ENCODE assay signal across 8 mouse cellular contexts in the genomic region with DNA sequence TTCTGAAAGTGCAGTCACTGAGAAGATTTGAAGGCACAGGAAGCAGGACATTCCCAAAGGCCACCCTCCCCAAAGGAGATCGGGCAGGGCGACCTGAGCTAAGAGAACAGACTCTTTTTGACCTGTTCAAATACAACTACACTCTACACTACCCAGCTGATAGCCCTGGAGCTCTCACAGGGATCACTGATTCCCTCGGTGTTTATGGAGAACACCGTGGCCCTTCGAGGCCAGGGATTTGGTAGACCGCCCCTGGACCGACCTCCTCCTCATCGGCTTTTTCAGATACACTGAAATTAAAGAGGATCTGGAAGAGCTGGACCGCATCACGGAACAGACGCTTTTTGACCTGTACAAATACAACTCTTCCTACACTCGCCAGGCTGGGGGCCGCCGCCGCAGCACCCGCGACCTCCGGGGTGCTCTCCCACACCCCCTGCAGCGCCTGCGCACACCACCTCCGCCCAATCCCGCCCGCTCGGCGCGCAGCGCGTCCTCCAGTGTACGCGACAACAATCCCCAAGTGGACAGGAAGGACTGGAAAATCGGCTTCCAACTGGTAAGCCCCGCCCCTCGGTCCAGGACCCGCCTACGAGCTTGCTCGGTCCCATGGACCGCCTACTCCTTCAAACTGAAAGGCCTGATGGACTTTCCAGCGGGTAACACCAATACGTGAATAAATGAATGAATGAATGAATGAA. TPM values are rescaled to one million over a fixed set of nuclear protein-coding genes. Genes with fewer than 3 reads are reported as not detected.
DNase-seq lines count a peak whose midpoint lies in the region; ATAC-seq lines count a peak whose summit lies in the region.

No protein-coding gene starts in this region.

- no peaks in the 10 kb centered on the region; the same call in 1 of the 2 replicates for H3K4me1 ChIP-seq in hindbrain, embryonic 14.5 days (replicated peaks; ENCODE audit: control insufficient read depth, insufficient read depth, low read length)

- H3K9me3 ChIP-seq in hindbrain, embryonic 14.5 days (ENCODE audit: control insufficient read depth, low read length) = no peaks in the 10 kb centered on the region

- peak; percentile 87 for DNase-seq in adipocyte (ENCODE audit: low spot score)
- DNase-seq in cerebellum, postnatal 25 days = peak; percentile 51 to 72
- DNase-seq in gastrocnemius, adult 18-20 months (ENCODE audit: low spot score) = peak; percentile 92
- peak; percentile 72 for DNase-seq in hindbrain, embryonic 14.5 days (ENCODE audit: low spot score)
- peak; percentile 62 to 66 for DNase-seq in left cerebral cortex, adult 18-20 months (ENCODE audit: low spot score in 2 of 2)
- DNase-seq in lung, postnatal 25 days (ENCODE audit: low spot score) = peak; percentile 95
- DNase-seq in retina, embryonic 14.5 days (ENCODE audit: low spot score) = peak; percentile 85
- peak; percentile 92 for DNase-seq in urinary bladder, postnatal 25 days (ENCODE audit: low spot score)

- H3K4me3 ChIP-seq in hindbrain, embryonic 14.5 days (replicated peaks; ENCODE audit: low read length) = peak overlapping the region; percentile 42

- ATAC-seq in hindbrain, embryonic 14.5 days (ENCODE audit: low FRiP score) = peak; percentile 89

- no peaks in the 10 kb centered on the region for H3K36me3 ChIP-seq in hindbrain, embryonic 14.5 days (replicated peaks; ENCODE audit: control insufficient read depth, insufficient read depth)

- WGBS in hindbrain, embryonic 14.5 days = under 1% methylated on average over 39 of the region's 39 CpGs

- H3K4me2 ChIP-seq in hindbrain, embryonic 14.5 days (replicated peaks) = peak overlapping the region; percentile 73

- H3K27me3 ChIP-seq in hindbrain, embryonic 14.5 days (ENCODE audit: control insufficient read depth, insufficient read depth, low read length) = no peaks in the 10 kb centered on the region

- H3K27ac ChIP-seq in hindbrain, embryonic 14.5 days = no peak overlapping the region

- H3K9ac ChIP-seq in hindbrain, embryonic 14.5 days = peak overlapping the region; percentile 61

RNA-seq across cellular contexts. Expression of a gene that starts 10.3 kb away (rescaled TPM):
- total RNA-seq in gastrocnemius, adult 18-20 months (2021) = under 1 TPM; 0.19 to 0.25 TPM
- 0.50 and 0.53 TPM in 2 replicates for polyA plus RNA-seq in hindbrain, embryonic 14.5 days (2014; fragmentation: Nextera tagmentation; extraction: Ambion mirVana)
- 1 to 10 TPM; 2.6 to 3.6 TPM for total RNA-seq in left cerebral cortex, adult 18-20 months (2021)

RNA-seq across cellular contexts. Expression of a gene that starts 17.1 kb away (rescaled TPM):
- total RNA-seq in gastrocnemius, adult 18-20 months (2021) = 10 to 100 TPM; 15.3 to 17.7 TPM
- 14.8 and 14.9 TPM in 2 replicates for polyA plus RNA-seq in hindbrain, embryonic 14.5 days (2014; fragmentation: Nextera tagmentation; extraction: Ambion mirVana)
- total RNA-seq in left cerebral cortex, adult 18-20 months (2021) = 1 to 10 TPM; 8.1 to 9.5 TPM

RNA-seq across cellular contexts. Expression of a gene that starts 18.4 kb away (rescaled TPM):
- total RNA-seq in gastrocnemius, adult 18-20 months (2021) = 10 to 100 TPM; 16.6 to 24.9 TPM
- 15.4 and 16.6 TPM in 2 replicates for polyA plus RNA-seq in hindbrain, embryonic 14.5 days (2014; fragmentation: Nextera tagmentation; extraction: Ambion mirVana)
- total RNA-seq in left cerebral cortex, adult 18-20 months (2021) = 10 to 100 TPM; 10.9 to 13.4 TPM

RNA-seq across cellular contexts. Expression of a gene that starts 44.9 kb away (rescaled TPM):
- not detected for total RNA-seq in gastrocnemius, adult 18-20 months (2021)
- not detected in 2 replicates for polyA plus RNA-seq in hindbrain, embryonic 14.5 days (2014; fragmentation: Nextera tagmentation; extraction: Ambion mirVana)
- not detected for total RNA-seq in left cerebral cortex, adult 18-20 months (2021)

RNA-seq across cellular contexts. Expression of a gene that starts 49.8 kb away (rescaled TPM):
- not detected for total RNA-seq in gastrocnemius, adult 18-20 months (2021)
- 0.10 and 0.23 TPM in 2 replicates for polyA plus RNA-seq in hindbrain, embryonic 14.5 days (2014; fragmentation: Nextera tagmentation; extraction: Ambion mirVana)
- under 1 TPM; 0.35 to 0.56 TPM for total RNA-seq in left cerebral cortex, adult 18-20 months (2021)
